Mouse (Mus musculus) lung, postnatal 0 days (tissue): Measurements from ENCODE around the gene Fam221b. TPM values are rescaled to one million over a fixed set of nuclear protein-coding genes. Genes with fewer than 3 reads are reported as not detected.

Experiments used
- ATAC-seq: fragments of 200-750 bp; cut with Nextera tagmentation; 2 replicates; pipeline ENCODE4 v1.8.0; 2017; ENCODE audit warnings: moderate library complexity
- DNase-seq: peaks from one replicate; pipeline ENCODE4 v3.0.0-alpha.2; 2016; ENCODE audit warnings: low spot score
- H3K27ac ChIP-seq: fragments of 300-500 bp; sonication (generic); 2 replicates; pipeline ENCODE4 v1.5.1; 2014; ENCODE audit warnings: antibody characterized with exemption, mild to moderate bottlenecking, low read length, mixed read lengths
- H3K27me3 ChIP-seq: fragments of 300-500 bp; sonication (generic); replicated peaks from 2 replicates; pipeline ENCODE4 v1.6.1; 2014; ENCODE audit warnings: low read length, mixed read lengths; ENCODE audit not compliant: insufficient read depth
- H3K36me3 ChIP-seq: fragments of 300-500 bp; sonication (generic); 2 replicates; pipeline ENCODE4 v1.6.1; 2014; ENCODE audit warnings: low read length, mixed read lengths; ENCODE audit not compliant: insufficient read depth
- H3K4me1 ChIP-seq: fragments of 300-500 bp; sonication (generic); 2 replicates; pipeline ENCODE4 v1.6.1; 2014; ENCODE audit warnings: antibody characterized with exemption, low read depth, low read length, mixed read lengths; ENCODE audit not compliant: insufficient read depth
- H3K4me2 ChIP-seq: fragments of 300-500 bp; sonication (generic); replicated peaks from 2 replicates; pipeline ENCODE4 v1.6.1; 2014; ENCODE audit warnings: low read depth, mild to moderate bottlenecking, low read length, moderate library complexity, mixed read lengths
- H3K4me3 ChIP-seq: fragments of 300-500 bp; sonication (generic); 2 replicates; pipeline ENCODE4 v1.5.1; 2014; ENCODE audit warnings: low read depth, low read length
- H3K9ac ChIP-seq: fragments of 300-500 bp; sonication (generic); replicated peaks from 2 replicates; pipeline ENCODE4 v1.6.1; 2014; ENCODE audit warnings: low read depth, mild to moderate bottlenecking
- H3K9me3 ChIP-seq: fragments of 300-500 bp; sonication (generic); 2 replicates; pipeline ENCODE4 v1.6.1; 2016; ENCODE audit warnings: low read length, mixed read lengths
- CTCF ChIP-seq: IDR thresholded peaks from 2 replicates; pipeline ENCODE4 v1.5.1; 2016; ENCODE audit warnings: antibody characterized with exemption, mild to moderate bottlenecking
- EP300 ChIP-seq: IDR thresholded peaks from 2 replicates; pipeline ENCODE4 v1.6.1; 2016; ENCODE audit warnings: antibody characterized with exemption, mild to moderate bottlenecking, control low read depth
- WGBS: fragments of 180-500 bp; shearing (Covaris S2); extraction: QIAGEN DNeasy Blood & Tissue Kit; methylation state at CpG from one replicate; pipeline ENCODE4 v1.1.7; 2014; 5-methylcytosine and 5-hydroxymethylcytosine counted together
- polyA plus RNA-seq: library from polyadenylated mRNA; unstranded; fragments of >200 nt; fragmentation: Nextera tagmentation; extraction: Ambion mirVana; gene quantifications from 2 replicates; pipeline ENCODE4 v1.2.1, GENCODE M21; 2015

Fam221b gene
- polyA plus RNA-seq, 1 experiment from 2014 or later: 2.5 TPM

DNA sequence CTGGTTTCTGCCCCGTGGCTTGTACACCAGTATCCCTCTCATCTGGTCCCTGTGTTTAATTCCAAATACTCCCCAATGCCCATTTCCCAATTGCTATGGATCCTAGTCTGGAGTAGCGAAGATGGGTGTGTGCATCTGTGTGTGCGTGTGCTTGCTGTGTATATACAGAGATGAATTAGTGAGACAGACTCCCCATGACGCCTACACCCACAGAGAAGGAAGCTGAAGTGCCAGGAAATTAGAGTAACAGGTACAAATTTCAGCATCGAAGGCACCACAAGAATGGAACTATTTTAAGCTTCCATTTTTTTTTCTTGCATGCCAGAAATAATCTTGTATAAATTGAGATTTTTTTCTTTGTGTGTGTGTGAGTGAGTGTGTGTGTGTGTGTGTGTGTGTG lies 22.1 kb upstream of the Fam221b start:
- Histone ChIP-seq H3K9ac (no peak overlapping the region), H3K27ac (no peak overlapping the region), H3K27me3 (no peaks in the 10 kb centered on the region), H3K36me3 (no peaks in the 10 kb centered on the region), H3K4me3 (no peak overlapping the region), H3K9me3 (no peaks in the 10 kb centered on the region), H3K4me2 (no peak overlapping the region), H3K4me1 (peaks cover 2% of the 10 kb centered on the region; the same call in 1 of the 2 replicates)
- TF ChIP-seq CTCF (no peak), EP300 (no peak)
- no peak for DNase-seq
- no peak for ATAC-seq
- 71% methylated on average over 5 of the region's 5 CpGs for WGBS

DNA sequence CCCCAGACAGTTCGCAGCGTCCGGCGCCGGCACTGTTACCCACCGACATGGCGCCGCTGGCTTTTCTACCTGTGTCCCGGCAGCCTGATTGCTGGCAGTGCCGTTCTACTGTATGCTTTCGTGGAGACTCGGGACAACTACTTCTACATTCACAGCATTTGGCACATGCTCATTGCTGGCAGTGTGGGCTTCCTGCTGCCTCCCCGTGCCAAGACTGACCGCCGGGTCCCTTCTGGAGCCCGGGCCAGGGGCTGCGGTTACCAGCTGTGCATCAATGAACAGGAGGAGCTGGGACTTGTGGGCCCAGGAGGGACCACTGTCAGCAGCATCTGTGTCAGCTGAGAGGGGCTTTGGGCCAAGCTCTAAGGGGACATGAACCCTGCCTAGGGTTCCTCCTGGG lies 21.1 kb upstream of the Fam221b start:
- Histone ChIP-seq H3K9ac (no peak overlapping the region), H3K4me1 (peaks cover 2% of the 10 kb centered on the region; the same call in 1 of the 2 replicates), H3K27ac (no peak overlapping the region), H3K4me2 (no peak overlapping the region), H3K4me3 (no peak overlapping the region), H3K27me3 (no peaks in the 10 kb centered on the region), H3K36me3 (no peaks in the 10 kb centered on the region), H3K9me3 (no peaks in the 10 kb centered on the region)
- 90% methylated on average over 17 of the region's 17 CpGs for whole genome bisulfite sequencing
- TF ChIP-seq CTCF: no peak
- no peak for TF ChIP-seq EP300
- ATAC-seq: no peak
- DNase-seq: no peak

DNA sequence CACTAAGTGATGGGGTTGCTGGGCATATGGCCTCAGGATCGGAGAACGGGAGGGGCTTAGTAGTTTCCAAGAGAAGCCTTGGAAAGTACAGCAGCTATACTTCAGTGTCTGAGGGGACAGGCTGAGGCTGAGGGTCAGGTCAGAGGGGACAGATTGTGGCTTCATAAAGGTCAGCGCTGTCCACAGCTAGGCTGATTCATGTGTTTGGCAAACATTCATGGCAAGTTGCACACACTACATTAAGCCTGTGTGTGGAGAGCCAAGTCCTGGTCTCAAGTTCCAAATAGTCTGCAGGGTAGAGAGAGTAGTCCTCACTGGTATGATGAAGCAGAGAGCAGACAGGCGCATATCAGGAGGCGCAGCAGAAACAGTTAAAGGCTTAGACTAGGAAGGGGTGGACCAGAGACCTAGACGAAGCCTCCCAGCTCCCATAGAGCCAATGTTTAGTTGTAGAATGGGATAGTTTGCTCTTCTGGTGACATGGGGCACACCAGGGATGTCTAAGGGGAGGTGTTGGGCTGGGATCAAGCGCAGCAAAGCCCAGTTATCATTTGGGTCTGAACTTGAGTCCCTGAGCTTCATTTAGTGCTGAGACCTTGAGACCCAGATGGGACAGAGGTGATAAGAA lies 10.6 kb upstream of the Fam221b start:
- DNase-seq (no peak), ATAC-seq (no peak)
- H3K27ac ChIP-seq: no peak overlapping the region
- peaks cover 19% of the 10 kb centered on the region; the same call in 1 of the 2 replicates for H3K36me3 ChIP-seq
- TF ChIP-seq EP300 (no peak), CTCF (no peak)
- no peak overlapping the region for H3K4me3 ChIP-seq
- H3K27me3 ChIP-seq: no peaks in the 10 kb centered on the region
- no peak overlapping the region for H3K9ac ChIP-seq
- H3K4me2 ChIP-seq: no peak overlapping the region
- 83% methylated on average over 7 of the region's 7 CpGs for WGBS
- H3K9me3 ChIP-seq: no peaks in the 10 kb centered on the region
- no peaks in the 10 kb centered on the region for H3K4me1 ChIP-seq

DNA sequence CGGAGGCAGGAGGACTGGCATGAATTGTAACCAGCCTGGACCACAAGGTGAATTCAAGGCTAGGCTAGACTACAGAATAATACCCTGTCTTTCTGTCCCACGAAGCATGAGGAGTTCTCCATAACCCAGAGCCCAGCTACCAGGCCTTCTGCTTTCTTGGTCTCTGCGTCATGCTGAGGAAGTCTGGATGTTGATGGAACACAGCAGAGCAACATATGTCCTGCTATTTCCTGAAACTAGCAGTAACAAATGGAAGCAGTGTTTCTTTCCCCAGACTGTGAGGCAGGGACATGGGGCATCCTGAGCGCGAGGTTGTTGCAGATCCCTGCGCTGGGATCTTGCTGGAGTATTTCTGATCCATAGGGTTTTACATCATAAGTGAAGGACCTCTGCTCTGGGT lies 9.6 kb upstream of the Fam221b start:
- no peak overlapping the region for H3K9ac ChIP-seq
- TF ChIP-seq EP300: no peak
- TF ChIP-seq CTCF: no peak
- no peak for ATAC-seq
- 89% methylated on average over 6 of the region's 6 CpGs for WGBS
- H3K4me3 ChIP-seq: no peak overlapping the region
- no peaks in the 10 kb centered on the region for H3K27me3 ChIP-seq
- H3K36me3 ChIP-seq: peaks cover 19% of the 10 kb centered on the region; the same call in 1 of the 2 replicates
- H3K4me1 ChIP-seq: no peaks in the 10 kb centered on the region
- H3K9me3 ChIP-seq: no peaks in the 10 kb centered on the region
- H3K27ac ChIP-seq: no peak overlapping the region
- H3K4me2 ChIP-seq: no peak overlapping the region
- no peak for DNase-seq

DNA sequence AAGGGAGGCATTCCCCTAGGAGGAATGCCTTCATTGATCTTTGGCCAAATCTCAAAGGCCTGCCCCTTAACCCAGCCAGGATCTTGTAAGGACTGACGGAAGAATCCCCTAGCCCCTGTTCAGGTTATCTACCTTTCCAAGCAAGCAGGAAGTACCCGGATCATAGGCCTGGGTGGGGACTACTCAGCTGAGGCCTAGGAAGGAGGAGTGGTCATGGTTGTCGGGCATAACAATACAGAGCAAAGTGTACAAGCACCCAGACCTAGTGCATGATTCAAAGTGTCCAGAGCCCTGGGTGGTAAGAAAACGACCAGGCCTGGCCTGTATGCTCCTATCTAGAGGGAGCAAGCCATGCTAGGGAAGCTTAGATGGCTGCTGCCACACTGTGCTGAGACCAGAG lies 6.7 kb upstream of the Fam221b start:
- Histone ChIP-seq H3K27ac (no peak overlapping the region), H3K9me3 (no peaks in the 10 kb centered on the region), H3K36me3 (0 out of 2 replicates have a peak, but pooled peaks cover 8% of the 10 kb centered on the region), H3K9ac (no peak overlapping the region), H3K4me1 (no peaks in the 10 kb centered on the region), H3K27me3 (no peaks in the 10 kb centered on the region), H3K4me3 (no peak overlapping the region), H3K4me2 (no peak overlapping the region)
- WGBS: 72% methylated on average over 4 of the region's 4 CpGs
- no peak for DNase-seq
- no peak for ATAC-seq
- TF ChIP-seq EP300 (no peak), CTCF (no peak)

DNA sequence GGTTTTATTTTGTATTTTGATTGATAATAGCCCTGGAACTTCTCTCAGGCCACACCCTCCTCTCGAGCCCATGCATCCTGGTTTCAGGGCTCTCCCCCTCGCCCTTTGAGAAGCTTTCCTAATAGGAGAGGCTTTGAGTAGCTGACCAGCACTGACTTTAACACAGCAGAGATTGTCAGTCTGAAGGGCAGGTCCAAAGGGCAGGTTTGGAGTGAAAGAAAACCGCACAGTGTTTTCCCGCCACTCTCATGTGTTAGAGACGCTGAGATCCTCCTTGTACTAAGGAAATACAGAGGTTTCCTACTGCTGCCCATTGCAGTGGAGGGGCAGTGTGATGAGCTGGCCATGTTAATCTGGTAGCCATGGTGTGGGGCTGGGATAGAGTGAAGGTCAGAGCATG lies 6.0 kb upstream of the Fam221b start:
- DNase-seq (no peak), ATAC-seq (no peak)
- no peaks in the 10 kb centered on the region for H3K9me3 ChIP-seq
- no peak for TF ChIP-seq CTCF
- no peak for TF ChIP-seq EP300
- no peak overlapping the region for H3K27ac ChIP-seq
- H3K4me3 ChIP-seq: no peak overlapping the region
- 0 out of 2 replicates have a peak, but pooled peaks cover 8% of the 10 kb centered on the region for H3K36me3 ChIP-seq
- no peak overlapping the region for H3K9ac ChIP-seq
- 74% methylated on average over 5 of the region's 5 CpGs for WGBS
- no peak overlapping the region for H3K4me2 ChIP-seq
- H3K4me1 ChIP-seq: peaks cover 2% of the 10 kb centered on the region; the same call in 1 of the 2 replicates
- no peaks in the 10 kb centered on the region for H3K27me3 ChIP-seq
